Mouse (Mus musculus) stomach, postnatal 0 days (tissue): Measurements from ENCODE around the gene Cox6a1.

Source experiments
- CTCF ChIP-seq: IDR thresholded peaks from 2 replicates; pipeline ENCODE4 v1.5.1; 2016; ENCODE audit warnings: antibody characterized with exemption, low read depth, mild to moderate bottlenecking, moderate library complexity
- EP300 ChIP-seq: optimal IDR thresholded peaks from 2 replicates; pipeline ENCODE3; 2016; ENCODE audit warnings: antibody characterized with exemption

- TF ChIP-seq EP300 (no peak), CTCF (no peak)
Observed at GRCm38 (mm10) chr5:115316968-115317644, 31.7 kb downstream of the Cox6a1 start.
